16 mouse cellular contexts compared by ENCODE assay signal in the genomic region with DNA sequence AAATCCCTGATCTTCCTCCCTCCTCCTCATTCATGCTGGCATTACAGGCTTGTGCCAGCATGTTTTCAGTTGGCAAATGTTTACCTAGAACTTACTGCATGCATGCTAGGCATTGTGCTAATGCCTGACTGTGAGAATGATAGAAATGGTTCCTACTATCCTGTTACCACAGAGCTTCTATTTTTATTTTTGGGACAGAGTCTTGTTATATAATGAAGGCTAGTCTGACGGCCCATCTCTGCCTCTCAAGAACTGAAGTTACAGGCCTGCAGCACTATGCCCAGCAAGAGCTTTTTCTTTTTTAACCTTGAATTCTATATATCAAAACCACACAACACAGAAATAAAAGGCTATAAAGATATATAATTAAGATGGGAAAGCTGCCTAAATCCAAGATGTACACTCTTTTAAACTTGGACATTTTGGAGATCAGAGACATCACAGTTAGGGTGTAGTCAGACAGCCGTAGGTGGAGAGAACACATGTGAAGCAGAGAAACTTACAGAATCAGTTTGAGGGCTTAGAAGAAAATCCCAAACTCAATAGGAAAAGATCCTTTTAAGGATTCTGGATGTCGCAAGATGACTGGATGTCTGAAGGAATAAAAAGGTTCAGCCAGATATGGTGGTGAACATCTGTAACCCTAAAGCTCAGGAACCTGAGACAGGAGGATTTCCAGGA.
"Had no signal": no experiment of that assay in that cellular context is flagged by ENCODE, and none has a peak within 500 bp of the region (broad histone marks: within the 10 kb centered on the region; RNA-seq: fewer than 3 reads in every experiment).

No protein-coding gene starts in this region.

- ATAC-seq: liver, postnatal 0 days; lung, postnatal 0 days; midbrain, embryonic 13.5 days; midbrain, embryonic 15.5 days had no signal

- H3K36me3 ChIP-seq: lung, embryonic 15.5 days; midbrain, embryonic 13.5 days; midbrain, embryonic 15.5 days; neural tube, embryonic 12.5 days; stomach, embryonic 15.5 days had no signal

- H3K27ac ChIP-seq: lung, embryonic 15.5 days; macrophage; midbrain, embryonic 13.5 days; midbrain, embryonic 15.5 days; neural tube, embryonic 12.5 days; stomach, embryonic 15.5 days; stomach, postnatal 0 days had no signal

- DNase-seq: liver, postnatal 0 days; lung, adult 2 months; lung, postnatal 14 days; lung, postnatal 36 days; thymus, adult 18-20 months; thymus, postnatal 14 days; thymus, postnatal 36 days had no signal

- H3K4me1 ChIP-seq: midbrain, embryonic 15.5 days; neural tube, embryonic 12.5 days; stomach, embryonic 15.5 days had no signal

- H3K9me3 ChIP-seq: lung, embryonic 15.5 days; midbrain, embryonic 13.5 days; midbrain, embryonic 15.5 days; neural tube, embryonic 12.5 days; stomach, embryonic 15.5 days had no signal

- H3K4me3 ChIP-seq: lung, embryonic 15.5 days; megakaryocyte, embryonic 14.5 days; midbrain, embryonic 13.5 days; midbrain, embryonic 15.5 days; neural tube, embryonic 12.5 days; stomach, embryonic 15.5 days had no signal
